Mouse (Mus musculus): ENCODE measurements around the gene Sf3a2. TPM values are rescaled to one million over a fixed set of nuclear protein-coding genes. Genes with fewer than 3 reads are reported as not detected.

Sf3a2 gene
- polyA plus RNA-seq, 1 experiment from 2014 or later, result 61.7 TPM

GRCm38 (mm10) chr10:80832818-80833217, 34.8 kb downstream of the Sf3a2 start:
- peaks cover 10% of the 10 kb centered on the region for H3K79me2 ChIP-seq (ENCODE audit: inconsistent target)
- no peak overlapping the region for H3K27ac ChIP-seq
- H3K36me3 ChIP-seq (ENCODE audit: inconsistent target), result peaks cover 10% of the 10 kb centered on the region
- WGBS (ENCODE audit: missing documents), result 77% methylated on average over 7 of the region's 7 CpGs
- H3K4me3 ChIP-seq (ENCODE audit: inconsistent target), result no peak overlapping the region

- Histone ChIP-seq H3K4me3 (ENCODE audit: inconsistent target) (no peak overlapping the region), H3K79me2 (ENCODE audit: inconsistent target) (no peaks in the 10 kb centered on the region), H3K27ac (no peak overlapping the region), H3K36me3 (ENCODE audit: inconsistent target) (no peaks in the 10 kb centered on the region)
- 75% methylated on average over 29 of the region's 30 CpGs for WGBS (ENCODE audit: missing documents)
Measured at GRCm38 (mm10) chr10:80835617-80836016, 37.6 kb downstream of the Sf3a2 start.

GRCm38 (mm10) chr10:80836949-80837379, 39.0 kb downstream of the Sf3a2 start:
- no peaks in the 10 kb centered on the region for H3K79me2 ChIP-seq (ENCODE audit: inconsistent target)
- no peak overlapping the region for H3K27ac ChIP-seq
- WGBS (ENCODE audit: missing documents), result 45% methylated on average over 7 of the region's 7 CpGs
- H3K36me3 ChIP-seq (ENCODE audit: inconsistent target), result no peaks in the 10 kb centered on the region
- no peak overlapping the region for H3K4me3 ChIP-seq (ENCODE audit: inconsistent target)

GRCm38 (mm10) chr10:80837827-80838226, 39.8 kb downstream of the Sf3a2 start:
- no peak overlapping the region for H3K27ac ChIP-seq
- H3K36me3 ChIP-seq (ENCODE audit: inconsistent target), result no peaks in the 10 kb centered on the region
- no peaks in the 10 kb centered on the region for H3K79me2 ChIP-seq (ENCODE audit: inconsistent target)
- WGBS (ENCODE audit: missing documents), result 89% methylated on average over 2 of the region's 2 CpGs
- no peak overlapping the region for H3K4me3 ChIP-seq (ENCODE audit: inconsistent target)

GRCm38 (mm10) chr10:80838346-80838912, 40.4 kb downstream of the Sf3a2 start:
- H3K27ac ChIP-seq, result no peak overlapping the region
- no peaks in the 10 kb centered on the region for H3K36me3 ChIP-seq (ENCODE audit: inconsistent target)
- WGBS (ENCODE audit: missing documents), result 72% methylated on average over 2 of the region's 2 CpGs
- H3K79me2 ChIP-seq (ENCODE audit: inconsistent target), result no peaks in the 10 kb centered on the region
- H3K4me3 ChIP-seq (ENCODE audit: inconsistent target), result no peak overlapping the region

GRCm38 (mm10) chr10:80839848-80840247, 41.9 kb downstream of the Sf3a2 start:
- H3K27ac ChIP-seq, result no peak overlapping the region
- 69% methylated on average over 5 of the region's 6 CpGs for WGBS (ENCODE audit: missing documents)
- H3K79me2 ChIP-seq (ENCODE audit: inconsistent target), result no peaks in the 10 kb centered on the region
- H3K4me3 ChIP-seq (ENCODE audit: inconsistent target), result no peak overlapping the region
- no peaks in the 10 kb centered on the region for H3K36me3 ChIP-seq (ENCODE audit: inconsistent target)

- WGBS (ENCODE audit: missing documents), result 95% methylated on average over 2 of the region's 2 CpGs
Measured at GRCm38 (mm10) chr10:80841685-80842084, 43.7 kb downstream of the Sf3a2 start.

GRCm38 (mm10) chr10:80842334-80842733, 44.3 kb downstream of the Sf3a2 start:
- WGBS (ENCODE audit: missing documents), result 87% methylated on average over 15 of the region's 15 CpGs
- Histone ChIP-seq H3K27ac (no peak overlapping the region), H3K4me3 (ENCODE audit: inconsistent target) (no peak overlapping the region), H3K79me2 (ENCODE audit: inconsistent target) (no peaks in the 10 kb centered on the region), H3K36me3 (ENCODE audit: inconsistent target) (no peaks in the 10 kb centered on the region)

More at GRCm38 (mm10) chr10:80841685-80842084, 43.7 kb downstream of the Sf3a2 start:
- no peaks in the 10 kb centered on the region for H3K79me2 ChIP-seq (ENCODE audit: inconsistent target)
- no peak overlapping the region for H3K4me3 ChIP-seq (ENCODE audit: inconsistent target)
- H3K27ac ChIP-seq, result no peak overlapping the region
- H3K36me3 ChIP-seq (ENCODE audit: inconsistent target), result no peaks in the 10 kb centered on the region

- Histone ChIP-seq H3K36me3 (ENCODE audit: inconsistent target) (no peaks in the 10 kb centered on the region), H3K4me3 (ENCODE audit: inconsistent target) (no peak overlapping the region), H3K79me2 (ENCODE audit: inconsistent target) (no peaks in the 10 kb centered on the region), H3K27ac (no peak overlapping the region)
- WGBS (ENCODE audit: missing documents), result 21% methylated on average over 32 of the region's 32 CpGs
Measured at GRCm38 (mm10) chr10:80843087-80843930, 45.3 kb downstream of the Sf3a2 start.

- H3K4me3 ChIP-seq (ENCODE audit: inconsistent target), result no peak within 1 kb of the TSS
Measured at GRCm38 (mm10) chr10:80843931-80844547, 46.0 kb downstream of the Sf3a2 start, which contains the start of gene Lingo3. Gene Lingo3 (minus strand): TSS chr10:80844039.

GRCm38 (mm10) chr10:80845055-80845693, 47.2 kb downstream of the Sf3a2 start:
- WGBS (ENCODE audit: missing documents), result 74% methylated on average over 8 of the region's 8 CpGs
- Histone ChIP-seq H3K79me2 (ENCODE audit: inconsistent target) (no peaks in the 10 kb centered on the region), H3K36me3 (ENCODE audit: inconsistent target) (no peaks in the 10 kb centered on the region), H3K27ac (no peak overlapping the region), H3K4me3 (ENCODE audit: inconsistent target) (no peak overlapping the region)

More at GRCm38 (mm10) chr10:80843931-80844547, 46.0 kb downstream of the Sf3a2 start, which contains the start of gene Lingo3:
- H3K27ac ChIP-seq, result no peak within 1 kb of the TSS
- no peaks in the 10 kb centered on the region for H3K36me3 ChIP-seq (ENCODE audit: inconsistent target)
- WGBS (ENCODE audit: missing documents), result 9% methylated on average over 43 of the region's 51 CpGs
- H3K79me2 ChIP-seq (ENCODE audit: inconsistent target), result no peaks in the 10 kb centered on the region

- H3K4me3 ChIP-seq (ENCODE audit: inconsistent target), result no peak overlapping the region
- H3K79me2 ChIP-seq (ENCODE audit: inconsistent target), result no peaks in the 10 kb centered on the region
- H3K36me3 ChIP-seq (ENCODE audit: inconsistent target), result no peaks in the 10 kb centered on the region
- no peak overlapping the region for H3K27ac ChIP-seq
- WGBS (ENCODE audit: missing documents), result 90% methylated on average over 12 of the region's 12 CpGs
Measured at GRCm38 (mm10) chr10:80845732-80846131, 47.7 kb downstream of the Sf3a2 start.

- 0 out of 2 replicates have a peak, but pooled peaks cover 5% of the 10 kb centered on the region for H3K36me3 ChIP-seq (ENCODE audit: inconsistent target)
- H3K27ac ChIP-seq, result no peak overlapping the region
- no peak overlapping the region for H3K4me3 ChIP-seq (ENCODE audit: inconsistent target)
- whole genome bisulfite sequencing (ENCODE audit: missing documents), result 8% methylated on average over 10 of the region's 10 CpGs
- peaks cover 5% of the 10 kb centered on the region; the same call in 1 of the 2 replicates for H3K79me2 ChIP-seq (ENCODE audit: inconsistent target)
Measured at GRCm38 (mm10) chr10:80848571-80848970, 50.6 kb downstream of the Sf3a2 start.
